Mouse (Mus musculus) heart, embryonic 10.5 days (tissue): ENCODE results near the gene Zic2. TPM values are rescaled to one million over a fixed set of nuclear protein-coding genes. Genes with fewer than 3 reads are reported as not detected.

Experiments used
- DNase-seq: peaks from one replicate; pipeline ENCODE4 v3.0.0-alpha.2; 2017; ENCODE audit warnings: low spot score
- H3K27ac ChIP-seq: fragments of 300-500 bp; sonication (generic); 2 replicates; pipeline ENCODE4 v1.5.1; 2016; ENCODE audit warnings: mild to moderate bottlenecking
- H3K27me3 ChIP-seq: fragments of 300-500 bp; sonication (generic); 2 replicates; pipeline ENCODE4 v1.6.1; 2016; ENCODE audit warnings: mild to moderate bottlenecking; ENCODE audit not compliant: poor library complexity, insufficient read depth, severe bottlenecking
- H3K36me3 ChIP-seq: fragments of 300-500 bp; sonication (generic); 2 replicates; pipeline ENCODE4 v1.6.1; 2016; ENCODE audit warnings: mild to moderate bottlenecking, moderate library complexity
- H3K4me1 ChIP-seq: fragments of 300-500 bp; sonication (generic); 2 replicates; pipeline ENCODE4 v1.6.1; 2016; ENCODE audit warnings: mild to moderate bottlenecking
- H3K4me3 ChIP-seq: fragments of 300-500 bp; sonication (generic); 2 replicates; pipeline ENCODE4 v1.5.1; 2016; ENCODE audit warnings: mild to moderate bottlenecking, moderate library complexity
- H3K9me3 ChIP-seq: fragments of 300-500 bp; sonication (generic); 2 replicates; pipeline ENCODE4 v1.6.1; 2016; ENCODE audit warnings: mild to moderate bottlenecking, moderate library complexity
- WGBS: fragments of 180-500 bp; shearing (Covaris S2); methylation state at CpG from one replicate; pipeline ENCODE4 v1.1.7; 2016; 5-methylcytosine and 5-hydroxymethylcytosine counted together
- polyA plus RNA-seq: library from polyadenylated mRNA; unstranded; fragments of >200 nt; fragmentation: Nextera tagmentation; extraction: Ambion mirVana; gene quantifications from 2 replicates; pipeline ENCODE4 v1.2.1, GENCODE M21; 2016

Zic2 gene
- polyA plus RNA-seq, 1 experiment from 2014 or later = 0.11 TPM

GRCm38 (mm10) chr14:122474041-122474890 is 969 bp upstream of the Zic2 start:
- no peak overlapping the region for H3K27ac ChIP-seq
- WGBS = under 1% methylated on average over 57 of the region's 57 CpGs

GRCm38 (mm10) chr14:122475557-122476040 is 364 bp downstream of the Zic2 start:
- Histone ChIP-seq H3K27me3 (peaks cover 96% of the 10 kb centered on the region), H3K36me3 (no peaks in the 10 kb centered on the region), H3K4me1 (peaks cover 38% of the 10 kb centered on the region), H3K4me3 (peak overlapping the region; percentile 64), H3K27ac (peak overlapping the region; percentile 3; the same call in 1 of the 2 replicates), H3K9me3 (no peaks in the 10 kb centered on the region)
- WGBS = under 1% methylated on average over 65 of the region's 65 CpGs
- DNase-seq = peak; percentile 75

More at GRCm38 (mm10) chr14:122474041-122474890, 969 bp upstream of the Zic2 start:
- Histone ChIP-seq H3K36me3 (no peaks in the 10 kb centered on the region), H3K9me3 (no peaks in the 10 kb centered on the region), H3K4me3 (peak overlapping the region; percentile 64), H3K4me1 (peaks cover 38% of the 10 kb centered on the region), H3K27me3 (peaks cover 97% of the 10 kb centered on the region)
- peak; percentile 86 for DNase-seq

GRCm38 (mm10) chr14:122476041-122476821 is 996 bp downstream of the Zic2 start:
- peak overlapping the region; percentile 64 for H3K4me3 ChIP-seq
- H3K27me3 ChIP-seq = peaks cover 96% of the 10 kb centered on the region
- no peaks in the 10 kb centered on the region for H3K9me3 ChIP-seq
- under 1% methylated on average over 62 of the region's 62 CpGs for WGBS
- peak; percentile 79 for DNase-seq
- H3K4me1 ChIP-seq = peaks cover 38% of the 10 kb centered on the region
- no peaks in the 10 kb centered on the region for H3K36me3 ChIP-seq
- no peak overlapping the region for H3K27ac ChIP-seq

- H3K36me3 ChIP-seq = no peaks in the 10 kb centered on the region
- H3K27ac ChIP-seq = no peak overlapping the region
- peaks cover 38% of the 10 kb centered on the region for H3K4me1 ChIP-seq
- WGBS = under 1% methylated on average over 18 of the region's 18 CpGs
- H3K4me3 ChIP-seq = no peak overlapping the region
- H3K27me3 ChIP-seq = peaks cover 96% of the 10 kb centered on the region
- H3K9me3 ChIP-seq = no peaks in the 10 kb centered on the region
- DNase-seq = no peak
Measured at GRCm38 (mm10) chr14:122476822-122477215, 1.6 kb downstream of the Zic2 start.

GRCm38 (mm10) chr14:122477261-122477671 is 2.0 kb downstream of the Zic2 start:
- H3K36me3 ChIP-seq = no peaks in the 10 kb centered on the region
- H3K27ac ChIP-seq = no peak overlapping the region
- peaks cover 38% of the 10 kb centered on the region for H3K4me1 ChIP-seq
- peaks cover 97% of the 10 kb centered on the region for H3K27me3 ChIP-seq
- no peak for DNase-seq
- no peaks in the 10 kb centered on the region for H3K9me3 ChIP-seq
- under 1% methylated on average over 20 of the region's 20 CpGs for WGBS
- no peak overlapping the region for H3K4me3 ChIP-seq

GRCm38 (mm10) chr14:122477971-122478573 is 2.8 kb downstream of the Zic2 start:
- DNase-seq = no peak
- H3K4me1 ChIP-seq = peaks cover 38% of the 10 kb centered on the region
- no peaks in the 10 kb centered on the region for H3K9me3 ChIP-seq
- WGBS = 1% methylated on average over 9 of the region's 9 CpGs
- H3K36me3 ChIP-seq = no peaks in the 10 kb centered on the region
- H3K27me3 ChIP-seq = peaks cover 97% of the 10 kb centered on the region
- no peak overlapping the region for H3K27ac ChIP-seq
- no peak overlapping the region for H3K4me3 ChIP-seq

- H3K27me3 ChIP-seq = peaks cover 97% of the 10 kb centered on the region
- no peak overlapping the region for H3K27ac ChIP-seq
Measured at GRCm38 (mm10) chr14:122478574-122479011, 3.4 kb downstream of the Zic2 start.

GRCm38 (mm10) chr14:122479461-122480109 is 4.3 kb downstream of the Zic2 start:
- WGBS = 25% methylated on average over 17 of the region's 17 CpGs
- no peaks in the 10 kb centered on the region for H3K9me3 ChIP-seq
- H3K4me1 ChIP-seq = peaks cover 22% of the 10 kb centered on the region
- no peak overlapping the region for H3K4me3 ChIP-seq
- peaks cover 97% of the 10 kb centered on the region for H3K27me3 ChIP-seq
- no peak overlapping the region for H3K27ac ChIP-seq
- no peaks in the 10 kb centered on the region for H3K36me3 ChIP-seq
- no peak for DNase-seq

More at GRCm38 (mm10) chr14:122478574-122479011, 3.4 kb downstream of the Zic2 start:
- Histone ChIP-seq H3K4me1 (peaks cover 32% of the 10 kb centered on the region), H3K36me3 (no peaks in the 10 kb centered on the region), H3K9me3 (no peaks in the 10 kb centered on the region), H3K4me3 (peak overlapping the region; percentile 42)
- peak; percentile 78 for DNase-seq
- under 1% methylated on average over 22 of the region's 22 CpGs for WGBS

GRCm38 (mm10) chr14:122480355-122480754 is 5.1 kb downstream of the Zic2 start:
- 3% methylated on average over 2 of the region's 2 CpGs for WGBS
- Histone ChIP-seq H3K4me3 (no peak overlapping the region), H3K27me3 (peaks cover 97% of the 10 kb centered on the region), H3K4me1 (peaks cover 15% of the 10 kb centered on the region), H3K27ac (no peak overlapping the region), H3K36me3 (no peaks in the 10 kb centered on the region), H3K9me3 (no peaks in the 10 kb centered on the region)
- DNase-seq = no peak

- 3% methylated on average over 15 of the region's 15 CpGs for WGBS
- H3K27ac ChIP-seq = no peak overlapping the region
- peaks cover 7% of the 10 kb centered on the region for H3K4me1 ChIP-seq
- H3K27me3 ChIP-seq = peaks cover 97% of the 10 kb centered on the region
- no peaks in the 10 kb centered on the region for H3K9me3 ChIP-seq
- no peak overlapping the region for H3K4me3 ChIP-seq
- no peak for DNase-seq
- H3K36me3 ChIP-seq = no peaks in the 10 kb centered on the region
Measured at GRCm38 (mm10) chr14:122481181-122481580, 5.9 kb downstream of the Zic2 start.

GRCm38 (mm10) chr14:122482081-122483023 is 7.1 kb downstream of the Zic2 start:
- DNase-seq = no peak
- peaks cover 97% of the 10 kb centered on the region for H3K27me3 ChIP-seq
- no peaks in the 10 kb centered on the region for H3K36me3 ChIP-seq
- H3K9me3 ChIP-seq = no peaks in the 10 kb centered on the region
- no peak overlapping the region for H3K27ac ChIP-seq
- under 1% methylated on average over 37 of the region's 38 CpGs for WGBS
- peaks cover 7% of the 10 kb centered on the region for H3K4me1 ChIP-seq
- H3K4me3 ChIP-seq = no peak overlapping the region
